Comparison of ENCODE assay signal across 10 mouse cellular contexts in the genomic region with DNA sequence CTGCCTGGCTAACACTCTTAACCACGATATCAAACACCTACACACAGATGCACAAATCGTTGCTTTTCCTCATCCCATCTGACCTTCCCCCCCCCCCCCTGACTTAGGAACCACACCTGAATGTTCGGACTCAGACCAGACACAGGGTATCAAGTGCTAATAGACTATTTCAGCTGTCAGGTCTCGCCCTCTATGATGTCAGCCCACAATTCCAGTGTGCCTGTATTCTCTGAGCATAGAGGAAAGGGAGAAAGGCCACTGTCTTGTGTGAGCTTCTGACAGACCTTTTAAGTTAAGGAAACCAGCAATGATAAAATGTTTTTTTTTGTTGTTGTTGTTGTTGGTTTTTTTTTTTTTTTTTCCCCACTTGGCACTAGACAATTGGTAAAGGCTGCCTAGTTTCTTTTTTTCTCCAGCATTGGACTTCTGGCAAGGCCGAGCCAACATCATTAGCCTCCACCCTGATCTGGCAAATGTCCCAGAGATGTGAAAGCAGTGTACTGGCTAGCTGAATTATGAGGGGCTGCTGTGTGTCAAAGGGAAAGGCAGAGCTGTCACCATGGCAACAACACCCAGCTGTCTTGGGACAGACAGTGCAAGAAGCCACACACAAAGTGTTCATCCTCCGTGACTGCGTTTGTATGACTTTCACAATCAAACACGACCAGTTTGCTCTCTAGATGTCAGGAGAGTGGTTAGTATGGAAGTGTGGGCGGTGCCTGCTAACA. TPM values are rescaled to one million over a fixed set of nuclear protein-coding genes. Genes with fewer than 3 reads are reported as not detected.
DNase-seq lines count a peak whose midpoint lies in the region; ATAC-seq and TF ChIP-seq lines count a peak whose summit lies in the region.
"Had no signal": no experiment of that assay in that cellular context is flagged by ENCODE, and none has a peak within 500 bp of the region (broad histone marks: within the 10 kb centered on the region; RNA-seq: fewer than 3 reads in every experiment).

No protein-coding gene starts in this region.

- peak; percentile 60 for DNase-seq in forebrain, embryonic 11.5 days (ENCODE audit: low spot score)
- DNase-seq in forebrain, embryonic 10.5 days (ENCODE audit: extremely low spot score, low spot score), result no peak
- peak; percentile 32 for DNase-seq in cerebellum, adult 9-11 months
- DNase-seq in gastrocnemius, adult 2 months, result peak; percentile 50
- DNase-seq in hindbrain, embryonic 11.5 days (ENCODE audit: low spot score), result peak; percentile 79
- DNase-seq in layer of hippocampus, adult 9-10 months (ENCODE audit: low spot score), result peak; percentile 24
- peak; percentile 25 for DNase-seq in right cerebral cortex, postnatal 14 days

- H3K9me3 ChIP-seq in forebrain, embryonic 11.5 days (ENCODE audit: control insufficient read depth, low read length), result no peaks in the 10 kb centered on the region
- no peaks in the 10 kb centered on the region for H3K9me3 ChIP-seq in forebrain, embryonic 10.5 days
- H3K9me3 ChIP-seq in hindbrain, embryonic 11.5 days (ENCODE audit: control insufficient read depth, low read length), result no peaks in the 10 kb centered on the region

- H3K4me3 ChIP-seq in forebrain, embryonic 11.5 days (ENCODE audit: low read depth, low read length), result no peak overlapping the region
- no peak overlapping the region for H3K4me3 ChIP-seq in forebrain, embryonic 10.5 days
- H3K4me3 ChIP-seq in gastrocnemius, adult 2 months, result peak overlapping the region; percentile 53
- no peak overlapping the region for H3K4me3 ChIP-seq in hindbrain, embryonic 11.5 days (ENCODE audit: low read depth, low read length)
- H3K4me3 ChIP-seq: erythroblast, embryonic 14.5 days had no signal

- intact Hi-C loops in gastrocnemius, adult 2 months (cut with DNase I), result no loop called here

- peak; percentile 86 for ATAC-seq in forebrain, embryonic 11.5 days (replicated peaks; ENCODE audit: low FRiP score)
- peak; percentile 97 for ATAC-seq in hindbrain, embryonic 11.5 days (ENCODE audit: low FRiP score)
- peak; percentile 67 for ATAC-seq in megakaryocyte-erythroid progenitor cell, adult 5-6 weeks (replicated peaks; ENCODE audit: low FRiP score, low TSS enrichment, poor library complexity, severe bottlenecking)

- no peak for TF ChIP-seq CTCF in gastrocnemius, adult 2 months (IDR thresholded peaks at IDR 0.05)

- H3K27ac ChIP-seq in forebrain, embryonic 11.5 days (ENCODE audit: low read depth, low read length), result no peak overlapping the region
- H3K27ac ChIP-seq in forebrain, embryonic 10.5 days, result no peak overlapping the region
- H3K27ac ChIP-seq in gastrocnemius, adult 2 months, result peak overlapping the region; percentile 24; the same call in 1 of the 2 replicates
- no peak overlapping the region; the same call in 1 of the 2 replicates for H3K27ac ChIP-seq in hindbrain, embryonic 11.5 days (ENCODE audit: low read depth, low read length)

- H3K4me1 ChIP-seq in forebrain, embryonic 11.5 days (replicated peaks; ENCODE audit: control insufficient read depth, insufficient read depth, low read length), result no peaks in the 10 kb centered on the region; the same call in 1 of the 2 replicates
- peaks cover 9% of the 10 kb centered on the region for H3K4me1 ChIP-seq in forebrain, embryonic 10.5 days
- no peaks in the 10 kb centered on the region for H3K4me1 ChIP-seq in hindbrain, embryonic 11.5 days (replicated peaks; ENCODE audit: control insufficient read depth, insufficient read depth, low read length)

- H3K27me3 ChIP-seq in forebrain, embryonic 11.5 days (ENCODE audit: control insufficient read depth, insufficient read depth, low read length), result no peaks in the 10 kb centered on the region
- H3K27me3 ChIP-seq in forebrain, embryonic 10.5 days (ENCODE audit: poor library complexity, severe bottlenecking), result no peaks in the 10 kb centered on the region
- H3K27me3 ChIP-seq in hindbrain, embryonic 11.5 days (ENCODE audit: control insufficient read depth, insufficient read depth, low read length), result no peaks in the 10 kb centered on the region

- no peaks in the 10 kb centered on the region for H3K36me3 ChIP-seq in forebrain, embryonic 11.5 days (ENCODE audit: control insufficient read depth, insufficient read depth, low read length)
- H3K36me3 ChIP-seq in forebrain, embryonic 10.5 days (replicated peaks), result no peaks in the 10 kb centered on the region
- H3K36me3 ChIP-seq in hindbrain, embryonic 11.5 days (ENCODE audit: control insufficient read depth, insufficient read depth, low read length), result no peaks in the 10 kb centered on the region

- 67% methylated on average over 9 of the region's 9 CpGs for WGBS in forebrain, embryonic 11.5 days
- WGBS in forebrain, embryonic 10.5 days, result 79% methylated on average over 9 of the region's 9 CpGs
- WGBS in hindbrain, embryonic 11.5 days, result 55% methylated on average over 9 of the region's 9 CpGs

- H3K9ac ChIP-seq in forebrain, embryonic 11.5 days (ENCODE audit: low read length), result no peak overlapping the region
- no peak overlapping the region for H3K9ac ChIP-seq in hindbrain, embryonic 11.5 days (ENCODE audit: low read depth, low read length)

- 0 out of 2 replicates have a peak overlapping the region, but pooled peaks have one; percentile 21 for H3K4me2 ChIP-seq in forebrain, embryonic 11.5 days (ENCODE audit: low read depth, low read length, severe bottlenecking)
- H3K4me2 ChIP-seq in hindbrain, embryonic 11.5 days (replicated peaks; ENCODE audit: low read depth, low read length), result 0 out of 2 replicates have a peak overlapping the region, but pooled peaks have one; percentile 8

RNA-seq across cellular contexts. Expression of a gene that starts 46.0 kb away (rescaled TPM):
- polyA plus RNA-seq in forebrain, embryonic 11.5 days (2014; fragmentation: Nextera tagmentation; extraction: Ambion mirVana), result not detected in 2 replicates
- not detected in 2 replicates for polyA plus RNA-seq in forebrain, embryonic 10.5 days (2016; fragmentation: Nextera tagmentation; extraction: Ambion mirVana)
- not detected for total RNA-seq in gastrocnemius, adult 2 months (2021)
- polyA plus RNA-seq in hindbrain, embryonic 11.5 days (2014; fragmentation: Nextera tagmentation; extraction: Ambion mirVana), result not detected in 2 replicates
- total RNA-seq in megakaryocyte-erythroid progenitor cell, adult 5-6 weeks (2014; fragmentation: Nextera tagmentation), result not detected in 2 replicates
- not detected in 2 replicates for total RNA-seq in megakaryocyte-erythroid progenitor cell, adult 5-6 weeks (2017)
- polyA plus RNA-seq: C2C12; erythroblast, embryonic 14.5 days had no signal

RNA-seq across cellular contexts. Expression of a gene that starts 49.4 kb away (rescaled TPM):
- polyA plus RNA-seq in forebrain, embryonic 11.5 days (2014; fragmentation: Nextera tagmentation; extraction: Ambion mirVana), result 271 and 279 TPM in 2 replicates
- polyA plus RNA-seq in forebrain, embryonic 10.5 days (2016; fragmentation: Nextera tagmentation; extraction: Ambion mirVana), result 269 and 276 TPM in 2 replicates
- total RNA-seq in gastrocnemius, adult 2 months (2021), result 100 to 1,000 TPM; 107 to 130 TPM
- 325 and 331 TPM in 2 replicates for polyA plus RNA-seq in hindbrain, embryonic 11.5 days (2014; fragmentation: Nextera tagmentation; extraction: Ambion mirVana)
- total RNA-seq in megakaryocyte-erythroid progenitor cell, adult 5-6 weeks (2014; fragmentation: Nextera tagmentation), result 108 and 137 TPM in 2 replicates
- 121 and 132 TPM in 2 replicates for total RNA-seq in megakaryocyte-erythroid progenitor cell, adult 5-6 weeks (2017)

RNA-seq across cellular contexts. Expression of a gene that starts 50.3 kb away (rescaled TPM):
- polyA plus RNA-seq in forebrain, embryonic 11.5 days (2014; fragmentation: Nextera tagmentation; extraction: Ambion mirVana), result 26.3 and 30.6 TPM in 2 replicates
- 21.4 and 23.8 TPM in 2 replicates for polyA plus RNA-seq in forebrain, embryonic 10.5 days (2016; fragmentation: Nextera tagmentation; extraction: Ambion mirVana)
- 1 to 10 TPM; 5.1 to 6.5 TPM for total RNA-seq in gastrocnemius, adult 2 months (2021)
- polyA plus RNA-seq in hindbrain, embryonic 11.5 days (2014; fragmentation: Nextera tagmentation; extraction: Ambion mirVana), result 32.0 and 34.0 TPM in 2 replicates
- 18.5 and 29.4 TPM in 2 replicates for total RNA-seq in megakaryocyte-erythroid progenitor cell, adult 5-6 weeks (2014; fragmentation: Nextera tagmentation)
- total RNA-seq in megakaryocyte-erythroid progenitor cell, adult 5-6 weeks (2017), result 24.8 and 26.8 TPM in 2 replicates
